Mouse (Mus musculus) E14TG2a.4 (cell line): Measurements from ENCODE around the gene Anxa2.

Experiments used
- H3K27me3 ChIP-seq: 2 replicates; pipeline ENCODE4 v1.6.1; 2014; ENCODE audit warnings: low read length, control low read depth; ENCODE audit not compliant: insufficient read depth
- H3K36me3 ChIP-seq: 2 replicates; pipeline ENCODE4 v1.6.1; 2014; ENCODE audit warnings: low read length, control low read depth; ENCODE audit not compliant: insufficient read depth
- H3K4me1 ChIP-seq: replicated peaks from 2 replicates; pipeline ENCODE4 v1.6.1; 2014; ENCODE audit warnings: low read depth, low read length, control low read depth
- H3K4me3 ChIP-seq: replicated peaks from 2 replicates; pipeline ENCODE4 v1.5.1; 2014; ENCODE audit warnings: mild to moderate bottlenecking, low read length
- H3K9me3 ChIP-seq: 2 replicates; pipeline ENCODE4 v1.6.1; 2014; ENCODE audit warnings: low read length, control low read depth
- CTCF ChIP-seq: conservative IDR thresholded peaks from 2 replicates; pipeline ENCODE4 v1.5.1; 2014; ENCODE audit warnings: low read length
- NANOG ChIP-seq: IDR thresholded peaks from 2 replicates; pipeline ENCODE4 v1.6.1; 2014; ENCODE audit warnings: borderline replicate concordance, low read length, mixed read lengths
- POU5F1 ChIP-seq: IDR thresholded peaks from 2 replicates; pipeline ENCODE4 v1.6.1; 2014; ENCODE audit warnings: low read length, borderline replicate concordance

The Anxa2 gene

DNA sequence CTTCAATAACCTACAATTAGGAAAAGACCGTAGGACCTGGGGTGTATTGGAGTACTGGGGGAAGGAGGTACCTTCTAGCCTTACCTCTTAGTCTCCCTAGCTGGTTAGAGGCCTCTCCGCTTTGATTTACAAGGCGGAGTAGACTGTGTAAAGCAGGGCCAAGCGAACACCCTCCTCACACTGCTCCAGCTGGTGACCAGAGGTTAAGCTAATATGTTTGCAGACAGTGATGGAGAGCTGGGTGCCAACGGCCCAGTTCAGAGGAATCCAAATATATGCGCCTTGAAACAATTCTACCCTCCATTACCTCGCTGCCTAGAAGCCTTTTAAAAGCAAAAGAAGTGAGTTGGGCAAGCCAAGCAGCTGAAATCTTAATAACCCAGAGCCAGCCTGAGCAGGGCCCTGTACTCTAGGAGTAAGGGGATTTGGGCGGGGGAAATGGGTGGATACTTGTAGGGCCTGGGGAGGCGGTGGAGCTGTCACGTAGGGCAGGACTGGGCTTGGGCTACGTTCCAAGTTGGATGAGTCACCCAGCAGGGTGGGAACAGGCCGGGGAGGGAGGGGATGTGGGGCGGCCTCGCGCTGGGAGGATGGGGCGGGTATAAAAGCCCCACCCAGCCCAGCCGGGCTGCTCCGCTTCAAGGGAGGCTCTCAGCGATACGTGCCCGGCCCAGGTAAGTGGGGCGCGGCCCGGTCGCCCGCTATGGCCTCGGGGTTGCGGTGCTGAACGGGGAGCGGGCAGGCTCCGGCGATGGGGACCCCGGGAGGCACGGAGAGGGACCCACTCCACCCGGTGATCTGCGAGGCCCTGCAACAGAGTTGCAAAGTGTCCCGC is at the start of gene Anxa2:
Anxa2 (plus strand) TSS at position 555 of the 835 bp plus-strand sequence.
- TF ChIP-seq NANOG (no peak), CTCF (no peak), POU5F1 (no peak)
- H3K9me3 ChIP-seq = no peaks in the 10 kb centered on the region
- peaks cover 32% of the 10 kb centered on the region for H3K27me3 ChIP-seq
- H3K4me3 ChIP-seq = peak within 1 kb of the TSS; percentile 81
- H3K4me1 ChIP-seq = peaks cover 72% of the 10 kb centered on the region
- H3K36me3 ChIP-seq = no peaks in the 10 kb centered on the region

DNA sequence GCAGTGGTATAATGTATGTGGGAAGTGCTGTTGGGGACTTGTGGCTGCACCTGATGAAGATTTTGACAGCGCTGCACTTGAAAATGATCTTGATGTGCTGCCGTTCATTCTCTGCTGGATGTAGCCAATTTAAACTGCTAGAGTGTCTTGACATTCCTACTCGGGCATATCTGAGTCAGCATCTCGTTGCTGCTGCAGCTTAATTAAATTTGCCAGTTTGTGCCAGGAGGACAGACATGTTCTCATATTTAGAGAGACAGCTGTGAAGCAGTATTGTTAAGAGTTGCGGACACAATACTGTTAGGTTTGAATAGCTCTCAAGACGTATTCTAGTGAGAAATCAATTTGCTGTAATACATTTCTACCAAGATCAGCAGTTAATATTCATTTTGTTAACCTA is 48.7 kb upstream of the Anxa2 start:
- H3K4me3 ChIP-seq = no peak overlapping the region
- TF ChIP-seq POU5F1 = no peak
- TF ChIP-seq CTCF = no peak
- no peak for TF ChIP-seq NANOG
- no peaks in the 10 kb centered on the region for H3K27me3 ChIP-seq
- no peaks in the 10 kb centered on the region for H3K4me1 ChIP-seq
- H3K9me3 ChIP-seq = no peaks in the 10 kb centered on the region
- no peaks in the 10 kb centered on the region; the same call in 1 of the 2 replicates for H3K36me3 ChIP-seq

DNA sequence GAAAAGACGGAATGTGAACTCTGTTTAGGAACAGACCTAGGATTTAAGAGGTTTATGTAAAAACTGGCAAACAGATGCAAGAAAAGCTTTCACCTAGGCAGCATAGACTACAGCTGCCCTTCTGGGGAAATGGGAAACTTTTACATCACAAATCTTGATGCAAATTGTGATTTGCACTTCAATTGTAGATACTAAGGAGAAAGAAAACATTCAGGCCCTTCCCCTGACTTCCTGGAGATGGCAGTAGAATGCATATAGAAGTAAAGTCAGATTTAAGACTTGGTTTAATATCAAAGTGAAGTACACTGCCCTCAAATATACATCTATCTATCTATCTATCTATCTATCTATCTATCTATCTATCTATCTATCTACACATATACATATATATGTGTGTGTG is 33.9 kb upstream of the Anxa2 start:
- TF ChIP-seq NANOG = no peak
- 0 out of 2 replicates have a peak, but pooled peaks have one; percentile 3 for TF ChIP-seq CTCF
- peaks cover 37% of the 10 kb centered on the region for H3K36me3 ChIP-seq
- H3K9me3 ChIP-seq = no peaks in the 10 kb centered on the region
- no peaks in the 10 kb centered on the region for H3K27me3 ChIP-seq
- no peak overlapping the region for H3K4me3 ChIP-seq
- peaks cover 13% of the 10 kb centered on the region for H3K4me1 ChIP-seq

DNA sequence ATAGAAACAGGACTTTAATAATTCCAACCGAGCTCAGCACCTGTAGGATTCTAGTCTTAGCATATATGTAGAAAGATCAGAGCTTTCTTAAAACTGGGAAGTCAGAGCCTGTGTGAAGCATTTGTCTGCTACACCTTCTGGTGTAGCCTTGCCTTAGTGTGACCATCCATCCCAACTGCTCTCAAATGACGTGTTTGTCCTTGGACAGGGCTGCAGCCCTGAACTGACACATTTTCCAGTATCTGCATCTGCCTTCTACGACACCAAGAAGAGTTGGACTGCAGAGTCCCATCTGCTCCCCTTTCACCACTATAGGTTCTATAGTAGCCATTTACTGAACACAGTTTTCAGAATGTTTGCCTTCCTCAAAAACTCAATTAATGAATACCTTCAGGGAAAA is 22.9 kb upstream of the Anxa2 start:
- Histone ChIP-seq H3K4me1 (no peaks in the 10 kb centered on the region; the same call in 1 of the 2 replicates), H3K4me3 (no peak overlapping the region), H3K27me3 (no peaks in the 10 kb centered on the region), H3K9me3 (no peaks in the 10 kb centered on the region), H3K36me3 (peaks cover 22% of the 10 kb centered on the region)
- no peak for TF ChIP-seq CTCF
- no peak for TF ChIP-seq NANOG
- no peak for TF ChIP-seq POU5F1

DNA sequence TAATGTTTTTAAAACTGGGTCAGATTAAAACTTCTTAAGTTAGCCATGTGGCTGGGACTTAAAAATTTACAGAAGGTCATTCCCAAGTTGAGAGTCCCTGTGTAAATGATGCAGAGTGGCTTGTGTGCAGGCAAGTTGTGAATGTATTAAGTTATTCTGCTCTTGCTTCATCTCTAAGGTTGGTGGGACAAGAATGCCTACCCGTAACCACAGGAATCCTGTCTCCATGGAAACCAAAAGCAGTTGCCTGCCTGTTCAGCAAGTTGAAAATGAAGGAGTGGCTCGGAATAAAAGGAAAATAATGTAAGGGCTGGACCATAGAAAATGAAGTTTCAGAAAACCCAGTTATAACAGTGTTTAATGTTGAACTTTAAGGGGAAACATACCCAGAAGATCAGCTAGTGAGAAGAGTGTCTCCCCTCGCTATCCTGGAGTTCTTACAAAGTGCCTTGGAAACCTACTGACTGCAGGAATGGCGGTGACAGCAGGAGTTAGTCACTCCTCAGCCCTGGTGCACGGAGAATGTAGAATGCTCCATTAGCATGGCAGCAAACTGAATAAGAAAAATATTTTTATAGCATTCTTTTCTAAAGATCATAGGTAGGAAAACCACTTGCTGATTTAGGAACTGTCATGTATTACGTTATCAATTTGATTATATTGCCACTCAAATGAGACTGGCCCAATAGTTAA is 21.4 kb upstream of the Anxa2 start:
- no peaks in the 10 kb centered on the region for H3K27me3 ChIP-seq
- TF ChIP-seq CTCF = no peak
- no peak for TF ChIP-seq POU5F1
- TF ChIP-seq NANOG = no peak
- H3K4me3 ChIP-seq = no peak overlapping the region
- no peaks in the 10 kb centered on the region for H3K9me3 ChIP-seq
- peaks cover 13% of the 10 kb centered on the region for H3K36me3 ChIP-seq
- no peaks in the 10 kb centered on the region; the same call in 1 of the 2 replicates for H3K4me1 ChIP-seq

DNA sequence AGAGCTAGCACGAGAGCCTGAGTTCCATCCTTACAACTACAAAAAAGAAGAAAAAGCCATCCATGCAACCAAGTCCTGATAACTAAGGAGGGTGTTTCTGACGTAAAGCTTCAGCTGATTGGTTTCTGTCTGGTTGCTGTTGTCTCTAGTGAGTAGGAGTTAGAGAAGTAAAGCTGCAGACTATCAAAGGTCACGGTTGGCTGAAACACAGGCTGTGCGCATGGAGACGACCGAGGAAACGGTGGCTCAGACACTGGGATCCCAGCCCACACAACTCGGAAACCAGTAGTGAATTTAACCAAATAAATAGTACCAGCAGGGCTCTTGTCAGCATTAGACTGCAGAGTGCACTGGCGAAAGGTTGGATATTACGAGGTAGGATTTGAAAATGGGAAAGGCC is 18.2 kb upstream of the Anxa2 start:
- no peaks in the 10 kb centered on the region for H3K27me3 ChIP-seq
- no peak overlapping the region for H3K4me3 ChIP-seq
- H3K9me3 ChIP-seq = no peaks in the 10 kb centered on the region
- H3K36me3 ChIP-seq = 0 out of 2 replicates have a peak, but pooled peaks cover 3% of the 10 kb centered on the region
- H3K4me1 ChIP-seq = peaks cover 6% of the 10 kb centered on the region
- no peak for TF ChIP-seq NANOG
- TF ChIP-seq CTCF = no peak
- TF ChIP-seq POU5F1 = no peak

DNA sequence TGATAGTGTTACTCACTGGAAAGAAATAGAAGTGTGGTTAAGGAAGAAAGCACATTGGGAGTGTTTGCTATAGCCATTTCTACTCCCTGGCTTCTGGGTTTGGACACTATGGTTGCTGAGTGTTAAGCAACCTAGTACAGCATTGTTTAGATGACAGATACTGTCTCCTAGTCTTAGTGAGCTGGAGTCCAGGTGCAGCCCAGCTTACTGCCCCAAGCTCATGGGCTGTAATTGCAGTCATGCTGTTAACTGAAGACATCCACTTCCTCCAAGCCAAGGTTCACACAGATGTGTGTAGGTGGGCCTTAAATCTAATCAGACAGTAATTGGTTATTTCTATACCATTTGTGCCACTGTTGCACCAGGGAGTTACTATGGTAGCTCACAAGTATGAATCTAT is 17.8 kb upstream of the Anxa2 start:
- H3K9me3 ChIP-seq = no peaks in the 10 kb centered on the region
- peaks cover 9% of the 10 kb centered on the region for H3K4me1 ChIP-seq
- H3K4me3 ChIP-seq = no peak overlapping the region
- H3K36me3 ChIP-seq = 0 out of 2 replicates have a peak, but pooled peaks cover 3% of the 10 kb centered on the region
- H3K27me3 ChIP-seq = no peaks in the 10 kb centered on the region
- no peak for TF ChIP-seq POU5F1
- no peak for TF ChIP-seq CTCF
- TF ChIP-seq NANOG = no peak

DNA sequence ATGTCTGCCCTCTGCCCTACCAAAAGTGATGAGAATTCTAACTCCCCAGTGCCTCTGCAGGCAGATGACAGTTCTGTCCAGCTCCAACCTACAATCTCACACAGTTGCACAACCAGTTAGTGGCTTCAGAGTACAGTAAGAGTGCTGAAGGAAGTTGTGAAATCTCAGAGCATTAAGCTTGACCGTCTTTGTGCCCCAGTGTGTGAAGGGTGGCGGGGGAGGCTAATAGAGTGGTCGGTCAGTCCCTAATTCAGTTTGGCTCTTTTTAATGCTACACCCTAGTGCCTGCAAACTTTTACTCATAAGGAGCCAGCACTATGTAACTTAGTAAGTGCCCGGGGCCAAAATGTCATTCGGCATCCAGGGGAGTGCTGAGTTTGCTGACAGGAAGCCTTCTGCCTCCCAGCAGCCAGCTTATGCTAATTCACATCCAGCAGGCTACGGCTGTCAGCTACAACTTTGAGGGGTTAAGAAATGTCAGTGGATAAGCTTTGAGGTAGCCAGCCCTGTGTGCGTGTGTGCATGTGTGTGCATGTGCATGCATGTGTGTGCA is 13.5 kb upstream of the Anxa2 start:
- no peaks in the 10 kb centered on the region for H3K9me3 ChIP-seq
- no peaks in the 10 kb centered on the region for H3K27me3 ChIP-seq
- H3K4me1 ChIP-seq = peaks cover 13% of the 10 kb centered on the region
- TF ChIP-seq NANOG = no peak
- no peak for TF ChIP-seq POU5F1
- TF ChIP-seq CTCF = no peak
- H3K36me3 ChIP-seq = no peaks in the 10 kb centered on the region
- no peak overlapping the region for H3K4me3 ChIP-seq
